Mouse (Mus musculus): ENCODE results near the gene Zkscan8.

DNA sequence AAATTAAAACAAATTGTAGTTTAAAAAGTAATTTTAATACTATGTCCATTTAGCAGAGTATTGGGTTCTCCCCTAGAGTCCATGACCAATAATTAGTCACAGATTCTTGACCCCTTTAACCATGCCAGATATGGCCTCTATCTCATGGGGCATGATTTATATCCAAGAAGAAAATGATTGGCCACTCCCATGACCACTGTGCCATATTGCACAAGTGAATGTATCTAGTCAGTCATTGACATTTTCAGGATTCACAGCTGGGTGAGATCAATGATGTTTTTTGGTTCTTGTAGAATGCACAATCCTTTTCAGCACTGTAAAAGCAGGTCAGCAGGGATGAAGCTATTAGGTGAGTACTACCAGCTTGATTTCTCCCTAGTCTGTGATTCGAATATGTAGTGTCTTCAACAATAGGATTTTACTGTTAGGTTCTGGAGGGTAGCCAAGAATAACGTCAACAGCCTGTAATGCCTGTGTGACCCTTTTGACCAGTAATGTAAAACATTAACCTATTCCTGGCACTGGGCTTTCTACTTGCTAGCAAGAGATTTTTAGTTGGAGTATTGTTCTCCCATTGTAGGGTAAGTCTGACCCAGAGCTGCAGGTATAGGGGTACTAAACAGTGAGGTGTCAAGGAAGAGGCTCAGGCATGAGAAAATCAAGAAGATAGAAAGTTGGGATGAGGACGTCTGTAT lies 19.6 kb upstream of the Zkscan8 start:
- no peak for TF ChIP-seq CTCF (IDR thresholded peaks at IDR 0.05; ENCODE audit: low read depth, low read length)
- no peak for TF ChIP-seq GATA2 (IDR thresholded peaks at IDR 0.05; ENCODE audit: borderline replicate concordance, low read depth, low read length)
- no peak for TF ChIP-seq POLR2AphosphoS5 (IDR thresholded peaks at IDR 0.05; ENCODE audit: insufficient replicate concordance, low read depth, low read length)
- TF ChIP-seq TAL1 (conservative IDR thresholded peaks at IDR 0.05; ENCODE audit: low read depth, low read length): no peak

All from G1E (cell line).